Mouse (Mus musculus): ENCODE measurements around the gene Gm20877. TPM values are rescaled to one million over a fixed set of nuclear protein-coding genes. Genes with fewer than 3 reads are reported as not detected.
"Not testable (repeated sequence)": the region's sequence is repeated elsewhere in the genome, so short reads cannot be mapped to it uniquely, and the experiment has no call there.

The Gm20877 gene
- not detected in 2 replicates for polyA plus RNA-seq (2015; fragmentation: Nextera tagmentation; extraction: Ambion mirVana)

DNA sequence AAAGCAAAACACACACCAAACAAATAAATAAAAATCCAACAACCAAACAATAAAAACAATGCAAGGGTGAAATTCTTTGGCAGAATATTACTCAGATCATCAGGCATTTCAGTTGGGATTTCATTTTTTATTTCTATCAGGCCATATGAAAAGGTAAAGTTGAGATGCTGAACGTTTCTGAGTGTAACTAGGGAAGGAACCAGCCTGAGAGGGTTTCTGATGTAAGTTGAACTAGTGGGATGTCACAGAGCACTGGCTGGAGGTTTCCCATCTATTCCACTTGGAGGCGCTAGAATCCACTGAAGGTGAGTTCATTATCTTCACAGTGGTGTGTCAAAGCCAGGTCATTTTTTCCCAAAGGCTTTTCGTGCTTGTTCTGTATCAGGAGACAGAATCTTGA, at the start of gene Gm20877:
Gm20877 (plus strand) TSS at position 301 of the 400 bp plus-strand sequence.
- WGBS = no CpG with 5 or more reads among the region's 3 CpGs
- ATAC-seq = not testable (repeated sequence)

More for the DNA sequence above, at the start of gene Gm20877:
- not testable (repeated sequence) for H3K9ac ChIP-seq (ENCODE audit: low read depth, low read length); H3K4me1 ChIP-seq (ENCODE audit: control insufficient read depth, insufficient read depth, low read depth, low read length); H3K4me3 ChIP-seq (ENCODE audit: low read length); H3K9me3 ChIP-seq (ENCODE audit: control insufficient read depth, low read length); H3K36me3 ChIP-seq (ENCODE audit: control insufficient read depth, insufficient read depth, low read length); H3K4me2 ChIP-seq (ENCODE audit: low read length); H3K27me3 ChIP-seq (replicated peaks; ENCODE audit: control insufficient read depth, insufficient read depth, low read length); H3K27ac ChIP-seq (ENCODE audit: low read depth, low read length)
